Mouse (Mus musculus) small intestine, adult 2 months (tissue): Measurements from ENCODE around the gene Cd9. TPM values are rescaled to one million over a fixed set of nuclear protein-coding genes. Genes with fewer than 3 reads are reported as not detected.

Experiments
- H3K27ac ChIP-seq: fragments of 200-500 bp; 2 replicates; pipeline ENCODE4 v1.5.1; 2012; ENCODE audit warnings: low read depth, low read length, control low read depth, inconsistent platforms; ENCODE audit not compliant: insufficient read depth
- H3K27me3 ChIP-seq: fragments of 200-500 bp; 2 replicates; pipeline ENCODE4 v1.6.1; 2012; ENCODE audit warnings: mild to moderate bottlenecking, moderate library complexity, low read length, inconsistent platforms; ENCODE audit not compliant: control insufficient read depth, insufficient read depth
- H3K36me3 ChIP-seq: fragments of 200-500 bp; 2 replicates; pipeline ENCODE4 v1.6.1; 2012; ENCODE audit warnings: mild to moderate bottlenecking, low read length, control low read depth, inconsistent platforms; ENCODE audit not compliant: control insufficient read depth, insufficient read depth
- H3K4me1 ChIP-seq: fragments of 200-500 bp; 2 replicates; pipeline ENCODE4 v1.6.1; 2012; ENCODE audit warnings: low read length, inconsistent platforms, mixed read lengths; ENCODE audit not compliant: control insufficient read depth, insufficient read depth, insufficient read length
- H3K4me3 ChIP-seq: fragments of 200-500 bp; 2 replicates; pipeline ENCODE4 v1.5.1; 2012; ENCODE audit warnings: low read depth, mild to moderate bottlenecking, control low read depth, inconsistent platforms, low read length, moderate library complexity
- CTCF ChIP-seq: fragments of 200-500 bp; IDR thresholded peaks from 2 replicates; pipeline ENCODE4 v1.5.1; 2012; ENCODE audit warnings: low read depth, mild to moderate bottlenecking, control low read depth, inconsistent platforms, low read length, moderate library complexity, mixed read lengths; ENCODE audit not compliant: insufficient replicate concordance, insufficient read length; ENCODE audit errors: extremely low read depth
- POLR2A ChIP-seq: fragments of 200-500 bp; IDR thresholded peaks from 2 replicates; pipeline ENCODE4 v1.6.1; 2012; ENCODE audit warnings: low read depth, mild to moderate bottlenecking, control low read depth, inconsistent platforms, low read length, moderate library complexity
- WGBS: fragments of 180-500 bp; shearing (Covaris S2); methylation state at CpG from one replicate; pipeline ENCODE4 v1.1.7; 2018; 5-methylcytosine and 5-hydroxymethylcytosine counted together
- polyA plus RNA-seq: library from polyadenylated mRNA; depleted of rRNA; stranded (reverse); fragments of >200 nt; gene quantifications from 2 replicates; pipeline ENCODE4 v1.2.3, GENCODE M21; 2012

Cd9 gene
- polyA plus RNA-seq, 1 experiment, result 46.5 TPM

- no peak for TF ChIP-seq CTCF
- no peak for TF ChIP-seq POLR2A
- Histone ChIP-seq H3K36me3 (peaks cover 3% of the 10 kb centered on the region; the same call in 1 of the 2 replicates), H3K27me3 (no peaks in the 10 kb centered on the region), H3K4me1 (peaks cover 4% of the 10 kb centered on the region), H3K4me3 (no peak overlapping the region), H3K27ac (no peak overlapping the region)
- 62% methylated on average over 12 of the region's 12 CpGs for WGBS
Observed at GRCm38 (mm10) chr6:125455806-125456520, 38.6 kb downstream of the Cd9 start.

- TF ChIP-seq POLR2A, result no peak
- no peak for TF ChIP-seq CTCF
- Histone ChIP-seq H3K27me3 (no peaks in the 10 kb centered on the region), H3K36me3 (peaks cover 2% of the 10 kb centered on the region; the same call in 1 of the 2 replicates), H3K4me3 (no peak overlapping the region), H3K27ac (no peak overlapping the region), H3K4me1 (peaks cover 4% of the 10 kb centered on the region)
- WGBS, result 64% methylated on average over 9 of the region's 9 CpGs
Observed at GRCm38 (mm10) chr6:125454731-125455130, 39.9 kb downstream of the Cd9 start.

- no peaks in the 10 kb centered on the region for H3K27me3 ChIP-seq
- no peak for TF ChIP-seq CTCF
- TF ChIP-seq POLR2A, result no peak
- WGBS, result 77% methylated on average over 5 of the region's 5 CpGs
- no peaks in the 10 kb centered on the region for H3K36me3 ChIP-seq
- H3K4me3 ChIP-seq, result no peak overlapping the region
- H3K4me1 ChIP-seq, result peaks cover 4% of the 10 kb centered on the region
- no peak overlapping the region for H3K27ac ChIP-seq
Observed at GRCm38 (mm10) chr6:125454299-125454698, 40.3 kb downstream of the Cd9 start.

GRCm38 (mm10) chr6:125447660-125448059 lies 46.9 kb downstream of the Cd9 start:
- 84% methylated on average over 2 of the region's 2 CpGs for WGBS
- peaks cover 5% of the 10 kb centered on the region; the same call in 1 of the 2 replicates for H3K4me1 ChIP-seq
- no peak for TF ChIP-seq POLR2A
- no peak for TF ChIP-seq CTCF
- H3K36me3 ChIP-seq, result no peaks in the 10 kb centered on the region
- no peaks in the 10 kb centered on the region for H3K27me3 ChIP-seq
- no peak overlapping the region for H3K4me3 ChIP-seq
- H3K27ac ChIP-seq, result no peak overlapping the region

- TF ChIP-seq POLR2A (no peak), CTCF (no peak)
- 80% methylated on average over 4 of the region's 4 CpGs for WGBS
Observed at GRCm38 (mm10) chr6:125447205-125447604, 47.4 kb downstream of the Cd9 start.

GRCm38 (mm10) chr6:125445381-125445780 lies 49.2 kb downstream of the Cd9 start:
- Histone ChIP-seq H3K4me1 (0 out of 2 replicates have a peak, but pooled peaks cover 4% of the 10 kb centered on the region), H3K36me3 (no peaks in the 10 kb centered on the region), H3K27me3 (no peaks in the 10 kb centered on the region), H3K4me3 (no peak overlapping the region), H3K27ac (no peak overlapping the region)
- WGBS, result 79% methylated on average over 6 of the region's 6 CpGs
- no peak for TF ChIP-seq POLR2A
- no peak for TF ChIP-seq CTCF

More at GRCm38 (mm10) chr6:125447205-125447604, 47.4 kb downstream of the Cd9 start:
- Histone ChIP-seq H3K4me1 (peaks cover 5% of the 10 kb centered on the region; the same call in 1 of the 2 replicates), H3K27me3 (no peaks in the 10 kb centered on the region), H3K27ac (no peak overlapping the region), H3K4me3 (no peak overlapping the region), H3K36me3 (no peaks in the 10 kb centered on the region)

- Histone ChIP-seq H3K4me1 (no peaks in the 10 kb centered on the region), H3K4me3 (no peak overlapping the region), H3K27me3 (no peaks in the 10 kb centered on the region), H3K27ac (no peak overlapping the region), H3K36me3 (no peaks in the 10 kb centered on the region)
- 56% methylated on average over 10 of the region's 10 CpGs for WGBS
- no peak for TF ChIP-seq CTCF
- TF ChIP-seq POLR2A, result no peak
Observed at GRCm38 (mm10) chr6:125442591-125442990, 52.0 kb downstream of the Cd9 start.
